Mouse (Mus musculus): ENCODE results near the gene Gm19345. TPM values are rescaled to one million over a fixed set of nuclear protein-coding genes. Genes with fewer than 3 reads are reported as not detected.

Gene Gm19345
- polyA plus RNA-seq, 1 experiment from 2014 or later = not detected

GRCm38 (mm10) chr7:19818875-19819274 is 32.9 kb upstream of the Gm19345 start:
- no peak for DNase-seq (ENCODE audit: low spot score)
- Histone ChIP-seq H3K4me3 (no peak overlapping the region), H3K27ac (replicated peaks) (no peak overlapping the region), H3K27me3 (replicated peaks; ENCODE audit: low read depth, poor library complexity, severe bottlenecking) (peaks cover 99% of the 10 kb centered on the region), H3K9me3 (0 out of 2 replicates have a peak, but pooled peaks cover 13% of the 10 kb centered on the region), H3K4me1 (peaks cover 46% of the 10 kb centered on the region), H3K36me3 (replicated peaks) (no peaks in the 10 kb centered on the region)
- WGBS = 86% methylated on average over 7 of the region's 7 CpGs

- Histone ChIP-seq H3K4me1 (peaks cover 54% of the 10 kb centered on the region), H3K9me3 (0 out of 2 replicates have a peak, but pooled peaks cover 12% of the 10 kb centered on the region), H3K4me3 (no peak overlapping the region), H3K27me3 (replicated peaks; ENCODE audit: low read depth, poor library complexity, severe bottlenecking) (peaks cover 93% of the 10 kb centered on the region), H3K36me3 (replicated peaks) (no peaks in the 10 kb centered on the region), H3K27ac (replicated peaks) (no peak overlapping the region)
- DNase-seq (ENCODE audit: low spot score) = no peak
- WGBS = 70% methylated on average over 3 of the region's 3 CpGs
Measured at GRCm38 (mm10) chr7:19820347-19821048, 31.3 kb upstream of the Gm19345 start.

GRCm38 (mm10) chr7:19821633-19822032 is 30.2 kb upstream of the Gm19345 start:
- no peak for DNase-seq (ENCODE audit: low spot score)
- H3K27ac ChIP-seq (replicated peaks) = no peak overlapping the region
- H3K9me3 ChIP-seq = 0 out of 2 replicates have a peak, but pooled peaks cover 11% of the 10 kb centered on the region
- no peaks in the 10 kb centered on the region for H3K36me3 ChIP-seq (replicated peaks)
- H3K27me3 ChIP-seq (replicated peaks; ENCODE audit: low read depth, poor library complexity, severe bottlenecking) = peaks cover 86% of the 10 kb centered on the region
- H3K4me1 ChIP-seq = peaks cover 45% of the 10 kb centered on the region
- H3K4me3 ChIP-seq = no peak overlapping the region
- 56% methylated on average over 7 of the region's 7 CpGs for WGBS

GRCm38 (mm10) chr7:19822193-19822592 is 29.6 kb upstream of the Gm19345 start:
- Histone ChIP-seq H3K36me3 (replicated peaks) (no peaks in the 10 kb centered on the region), H3K4me1 (peaks cover 44% of the 10 kb centered on the region), H3K27me3 (replicated peaks; ENCODE audit: low read depth, poor library complexity, severe bottlenecking) (peaks cover 83% of the 10 kb centered on the region), H3K27ac (replicated peaks) (peak overlapping the region; percentile 79), H3K9me3 (0 out of 2 replicates have a peak, but pooled peaks cover 11% of the 10 kb centered on the region), H3K4me3 (peak overlapping the region; percentile 59)
- WGBS = 4% methylated on average over 20 of the region's 20 CpGs
- DNase-seq (ENCODE audit: low spot score) = no peak

- Histone ChIP-seq H3K36me3 (replicated peaks) (no peaks in the 10 kb centered on the region), H3K9me3 (0 out of 2 replicates have a peak, but pooled peaks cover 11% of the 10 kb centered on the region), H3K27ac (replicated peaks) (peak within 1 kb of the TSS; percentile 81), H3K27me3 (replicated peaks; ENCODE audit: low read depth, poor library complexity, severe bottlenecking) (peaks cover 79% of the 10 kb centered on the region), H3K4me1 (peaks cover 40% of the 10 kb centered on the region), H3K4me3 (peak within 1 kb of the TSS; percentile 59)
- peak; percentile 53 for DNase-seq (ENCODE audit: low spot score)
- 2% methylated on average over 42 of the region's 42 CpGs for WGBS
Measured at GRCm38 (mm10) chr7:19822604-19823058, 29.2 kb upstream of the Gm19345 start, which contains the start of gene Bcl3. Gene Bcl3, minus strand, starts transcription at chr7:19822770.

GRCm38 (mm10) chr7:19823256-19824181 is 28.3 kb upstream of the Gm19345 start:
- WGBS = 22% methylated on average over 16 of the region's 16 CpGs
- peaks cover 70% of the 10 kb centered on the region for H3K27me3 ChIP-seq (replicated peaks; ENCODE audit: low read depth, poor library complexity, severe bottlenecking)
- H3K4me3 ChIP-seq = peak overlapping the region; percentile 59
- H3K9me3 ChIP-seq = 0 out of 2 replicates have a peak, but pooled peaks cover 11% of the 10 kb centered on the region
- DNase-seq (ENCODE audit: low spot score) = no peak
- peaks cover 35% of the 10 kb centered on the region for H3K4me1 ChIP-seq
- peak overlapping the region; percentile 81 for H3K27ac ChIP-seq (replicated peaks)
- no peaks in the 10 kb centered on the region for H3K36me3 ChIP-seq (replicated peaks)

- Histone ChIP-seq H3K27me3 (replicated peaks; ENCODE audit: low read depth, poor library complexity, severe bottlenecking) (peaks cover 62% of the 10 kb centered on the region), H3K4me1 (peaks cover 35% of the 10 kb centered on the region), H3K36me3 (replicated peaks) (no peaks in the 10 kb centered on the region), H3K27ac (replicated peaks) (peak overlapping the region; percentile 81), H3K9me3 (0 out of 2 replicates have a peak, but pooled peaks cover 11% of the 10 kb centered on the region), H3K4me3 (peak overlapping the region; percentile 41)
- peak; percentile 91 for DNase-seq (ENCODE audit: low spot score)
- WGBS = 23% methylated on average over 26 of the region's 26 CpGs
Measured at GRCm38 (mm10) chr7:19824182-19824973, 27.4 kb upstream of the Gm19345 start.

- no peak overlapping the region for H3K4me3 ChIP-seq
- H3K27ac ChIP-seq (replicated peaks) = no peak overlapping the region
- H3K4me1 ChIP-seq = peaks cover 43% of the 10 kb centered on the region
- H3K36me3 ChIP-seq (replicated peaks) = no peaks in the 10 kb centered on the region
- 33% methylated on average over 6 of the region's 6 CpGs for WGBS
- DNase-seq (ENCODE audit: low spot score) = no peak
- peaks cover 44% of the 10 kb centered on the region for H3K27me3 ChIP-seq (replicated peaks; ENCODE audit: low read depth, poor library complexity, severe bottlenecking)
- H3K9me3 ChIP-seq = 0 out of 2 replicates have a peak, but pooled peaks cover 2% of the 10 kb centered on the region
Measured at GRCm38 (mm10) chr7:19826756-19827155, 25.0 kb upstream of the Gm19345 start.

- Histone ChIP-seq H3K9me3 (0 out of 2 replicates have a peak, but pooled peaks cover 2% of the 10 kb centered on the region), H3K36me3 (replicated peaks) (no peaks in the 10 kb centered on the region), H3K4me1 (peaks cover 17% of the 10 kb centered on the region), H3K4me3 (no peak overlapping the region), H3K27me3 (replicated peaks; ENCODE audit: low read depth, poor library complexity, severe bottlenecking) (peaks cover 15% of the 10 kb centered on the region; the same call in 1 of the 2 replicates), H3K27ac (replicated peaks) (no peak overlapping the region)
- DNase-seq (ENCODE audit: low spot score) = no peak
- 85% methylated on average over 3 of the region's 3 CpGs for WGBS
Measured at GRCm38 (mm10) chr7:19829694-19830093, 22.1 kb upstream of the Gm19345 start.

- H3K27ac ChIP-seq (replicated peaks) = no peak overlapping the region; the same call in 1 of the 2 replicates
- H3K4me3 ChIP-seq = no peak overlapping the region
- peaks cover 16% of the 10 kb centered on the region for H3K4me1 ChIP-seq
- 35% methylated on average over 13 of the region's 13 CpGs for WGBS
- H3K27me3 ChIP-seq (replicated peaks; ENCODE audit: low read depth, poor library complexity, severe bottlenecking) = peaks cover 13% of the 10 kb centered on the region; the same call in 1 of the 2 replicates
- H3K9me3 ChIP-seq = 0 out of 2 replicates have a peak, but pooled peaks cover 2% of the 10 kb centered on the region
- H3K36me3 ChIP-seq (replicated peaks) = no peaks in the 10 kb centered on the region
- no peak for DNase-seq (ENCODE audit: low spot score)
Measured at GRCm38 (mm10) chr7:19830682-19831156, 21.1 kb upstream of the Gm19345 start.

GRCm38 (mm10) chr7:19831837-19832236 is 20.0 kb upstream of the Gm19345 start:
- 56% methylated on average over 9 of the region's 9 CpGs for WGBS
- Histone ChIP-seq H3K4me1 (peaks cover 11% of the 10 kb centered on the region), H3K27me3 (replicated peaks; ENCODE audit: low read depth, poor library complexity, severe bottlenecking) (peaks cover 8% of the 10 kb centered on the region; the same call in 1 of the 2 replicates), H3K4me3 (no peak overlapping the region), H3K9me3 (0 out of 2 replicates have a peak, but pooled peaks cover 2% of the 10 kb centered on the region), H3K27ac (replicated peaks) (no peak overlapping the region), H3K36me3 (replicated peaks) (no peaks in the 10 kb centered on the region)
- DNase-seq (ENCODE audit: low spot score) = no peak
